Mouse (Mus musculus) splenic B cell, adult 2 months (primary cell): ENCODE results near the gene Crabp2.

ENCODE experiments used
- DNase-seq: peaks from one replicate; pipeline ENCODE4 v3.0.0-alpha.2; 2011; ENCODE audit warnings: low read depth, low spot score
- H3K27me3 ChIP-seq: 2 replicates; pipeline ENCODE4 v1.6.1; 2012; ENCODE audit warnings: mild to moderate bottlenecking, low read length, moderate library complexity, mixed read lengths; ENCODE audit not compliant: control insufficient read depth, poor library complexity, insufficient read depth, severe bottlenecking
- H3K36me3 ChIP-seq: 2 replicates; pipeline ENCODE4 v1.6.1; 2012; ENCODE audit warnings: mild to moderate bottlenecking, low read length, moderate library complexity, mixed read lengths; ENCODE audit not compliant: control insufficient read depth, poor library complexity, insufficient read depth, severe bottlenecking

Crabp2 gene

GRCm38 (mm10) chr3:87959371-87959770 is 10.9 kb downstream of the Crabp2 start:
- no peak for DNase-seq
- no peaks in the 10 kb centered on the region; the same call in 1 of the 2 replicates for H3K27me3 ChIP-seq
- no peaks in the 10 kb centered on the region for H3K36me3 ChIP-seq

DNA sequence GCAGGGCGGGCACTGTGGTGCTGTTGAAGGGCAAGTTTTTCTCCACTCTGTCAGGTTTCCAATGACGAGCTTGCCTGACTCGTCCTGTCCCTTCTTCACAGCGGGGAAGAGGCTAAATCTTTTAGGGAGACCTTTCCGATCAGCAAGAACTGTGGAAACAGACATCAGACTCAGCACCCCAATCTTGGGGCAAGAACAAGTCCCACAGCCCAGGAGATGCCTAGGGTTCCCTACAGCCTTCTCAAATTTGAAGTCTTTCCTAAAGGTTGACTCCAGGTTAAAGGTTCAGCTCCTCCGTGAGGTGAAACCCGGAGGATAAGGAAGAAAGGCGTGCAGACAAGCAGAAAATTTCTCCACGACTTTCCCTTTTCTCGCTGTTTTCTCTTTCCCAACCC is 11.7 kb downstream of the Crabp2 start:
- Histone ChIP-seq H3K36me3 (no peaks in the 10 kb centered on the region), H3K27me3 (no peaks in the 10 kb centered on the region; the same call in 1 of the 2 replicates)
- no peak for DNase-seq

DNA sequence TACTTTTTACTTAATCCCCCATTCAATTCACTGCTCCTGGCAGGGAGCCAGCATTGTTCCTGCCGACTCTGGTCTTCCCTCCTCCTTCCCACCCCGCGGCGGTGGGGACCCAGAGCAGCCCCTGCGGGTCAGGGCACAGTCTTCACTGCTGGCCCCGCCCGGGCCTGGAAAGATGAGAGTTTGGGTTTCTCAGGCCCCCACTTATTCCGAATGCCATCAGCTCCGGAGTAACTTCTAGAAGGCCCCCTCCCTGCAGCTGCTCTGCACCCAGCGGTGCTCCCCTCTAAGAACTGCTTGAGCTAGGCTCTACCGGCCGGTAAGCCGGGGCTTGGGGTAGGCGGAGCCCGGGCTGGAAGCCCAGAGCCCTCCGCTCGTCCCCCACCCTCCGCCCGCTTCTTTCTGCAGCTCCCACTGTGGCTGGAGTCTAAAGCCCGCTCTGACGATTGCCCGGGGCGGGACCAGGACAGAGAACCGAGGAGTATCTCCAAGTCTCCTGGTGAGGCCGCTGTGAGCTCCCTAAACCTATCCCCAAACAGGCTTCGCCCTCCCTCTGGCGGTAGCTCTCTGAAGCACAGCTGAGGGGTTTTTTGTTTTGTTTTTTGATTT is 12.2 kb downstream of the Crabp2 start:
- DNase-seq: peak; percentile 78
- H3K36me3 ChIP-seq: no peaks in the 10 kb centered on the region
- H3K27me3 ChIP-seq: no peaks in the 10 kb centered on the region; the same call in 1 of the 2 replicates

- peak; percentile 78 for DNase-seq
Measured at GRCm38 (mm10) chr3:87970184-87970938, 21.9 kb downstream of the Crabp2 start.

DNA sequence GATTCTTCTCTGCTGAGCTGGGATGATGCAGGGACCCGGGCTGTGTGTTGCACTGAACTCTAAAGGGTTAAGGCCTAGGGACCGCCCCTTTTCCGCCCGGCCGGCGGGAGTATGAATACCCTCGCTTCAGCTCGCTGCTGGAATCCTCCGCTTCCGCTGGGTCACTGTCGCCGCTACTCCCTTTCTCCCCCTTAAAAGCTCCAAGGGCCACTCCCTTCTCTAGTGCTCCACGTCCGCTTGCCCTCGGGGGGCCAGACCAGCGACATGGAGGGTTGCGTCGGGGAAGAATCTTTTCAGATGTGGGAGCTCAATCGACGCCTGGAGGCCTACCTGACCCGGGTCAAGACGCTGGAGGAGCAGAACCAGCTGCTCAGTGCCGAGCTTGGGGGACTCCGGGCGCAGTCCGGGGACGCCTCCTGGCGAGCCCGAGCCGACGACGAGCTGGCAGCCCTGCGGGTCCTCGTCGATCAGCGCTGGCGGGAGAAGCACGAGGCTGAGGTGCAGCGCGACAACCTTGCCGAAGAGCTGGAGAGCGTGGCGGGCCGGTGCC is 22.5 kb downstream of the Crabp2 start, which contains the start of gene Nes:
Gene Nes (plus strand): TSS at position 140 of the 550 bp plus-strand sequence.
- DNase-seq: no peak
- no peaks in the 10 kb centered on the region for H3K36me3 ChIP-seq
- H3K27me3 ChIP-seq: no peaks in the 10 kb centered on the region

More at GRCm38 (mm10) chr3:87970184-87970938, 21.9 kb downstream of the Crabp2 start:
- no peaks in the 10 kb centered on the region for H3K36me3 ChIP-seq
- H3K27me3 ChIP-seq: no peaks in the 10 kb centered on the region

DNA sequence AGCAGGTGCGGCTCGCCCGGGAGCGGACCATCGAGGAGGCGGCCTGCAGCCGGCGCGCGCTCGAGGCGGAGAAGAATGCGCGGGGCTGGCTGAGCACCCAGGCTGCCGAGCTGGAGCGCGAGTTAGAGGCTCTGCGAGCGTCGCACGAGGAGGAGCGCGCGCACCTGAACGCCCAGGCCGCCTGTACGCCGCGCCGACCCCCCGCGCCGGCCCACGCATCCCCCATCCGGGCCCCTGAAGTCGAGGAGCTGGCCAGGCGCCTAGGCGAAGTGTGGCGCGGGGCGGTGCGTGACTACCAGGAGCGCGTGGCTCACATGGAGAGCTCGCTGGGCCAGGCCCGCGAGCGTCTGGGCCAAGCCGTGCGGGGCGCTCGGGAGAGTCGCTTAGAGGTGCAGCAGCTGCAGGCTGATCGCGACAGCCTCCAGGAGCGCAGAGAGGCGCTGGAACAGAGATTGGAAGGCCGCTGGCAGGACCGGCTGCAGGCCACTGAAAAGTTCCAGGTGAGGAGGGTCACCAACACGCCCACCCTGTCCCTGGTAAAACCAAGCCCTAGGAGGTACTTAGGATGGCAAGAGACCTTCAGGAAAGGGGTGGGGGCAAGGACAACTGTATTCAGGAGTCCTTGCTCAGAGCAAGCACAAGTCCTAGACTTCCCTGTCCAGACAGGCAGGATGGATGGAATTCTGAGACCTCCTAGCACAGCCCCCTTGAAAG is 23.2 kb downstream of the Crabp2 start:
- Histone ChIP-seq H3K27me3 (no peaks in the 10 kb centered on the region), H3K36me3 (no peaks in the 10 kb centered on the region)
- no peak for DNase-seq

GRCm38 (mm10) chr3:87972203-87972664 is 23.8 kb downstream of the Crabp2 start:
- no peaks in the 10 kb centered on the region for H3K36me3 ChIP-seq
- H3K27me3 ChIP-seq: no peaks in the 10 kb centered on the region
- DNase-seq: no peak

DNA sequence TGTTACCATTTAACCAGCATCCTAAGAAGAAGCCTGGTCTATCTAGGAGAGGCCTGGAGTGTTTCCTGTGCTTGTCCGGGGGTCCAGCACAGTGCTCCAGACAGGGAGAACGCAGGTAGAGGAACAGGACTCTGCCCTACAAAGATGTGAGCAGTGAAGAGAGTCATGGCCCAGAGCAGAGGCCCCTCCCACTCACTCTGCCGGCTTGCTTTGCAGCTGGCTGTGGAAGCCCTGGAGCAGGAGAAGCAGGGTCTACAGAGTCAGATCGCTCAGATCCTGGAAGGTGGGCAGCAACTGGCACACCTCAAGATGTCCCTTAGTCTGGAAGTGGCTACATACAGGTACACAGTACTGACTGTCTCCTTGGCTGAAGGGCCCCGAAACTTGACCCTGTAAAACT is 24.3 kb downstream of the Crabp2 start:
- Histone ChIP-seq H3K27me3 (no peaks in the 10 kb centered on the region), H3K36me3 (no peaks in the 10 kb centered on the region)
- DNase-seq: no peak

GRCm38 (mm10) chr3:87973593-87974380 is 25.3 kb downstream of the Crabp2 start:
- Histone ChIP-seq H3K36me3 (no peaks in the 10 kb centered on the region), H3K27me3 (no peaks in the 10 kb centered on the region)
- no peak for DNase-seq

DNA sequence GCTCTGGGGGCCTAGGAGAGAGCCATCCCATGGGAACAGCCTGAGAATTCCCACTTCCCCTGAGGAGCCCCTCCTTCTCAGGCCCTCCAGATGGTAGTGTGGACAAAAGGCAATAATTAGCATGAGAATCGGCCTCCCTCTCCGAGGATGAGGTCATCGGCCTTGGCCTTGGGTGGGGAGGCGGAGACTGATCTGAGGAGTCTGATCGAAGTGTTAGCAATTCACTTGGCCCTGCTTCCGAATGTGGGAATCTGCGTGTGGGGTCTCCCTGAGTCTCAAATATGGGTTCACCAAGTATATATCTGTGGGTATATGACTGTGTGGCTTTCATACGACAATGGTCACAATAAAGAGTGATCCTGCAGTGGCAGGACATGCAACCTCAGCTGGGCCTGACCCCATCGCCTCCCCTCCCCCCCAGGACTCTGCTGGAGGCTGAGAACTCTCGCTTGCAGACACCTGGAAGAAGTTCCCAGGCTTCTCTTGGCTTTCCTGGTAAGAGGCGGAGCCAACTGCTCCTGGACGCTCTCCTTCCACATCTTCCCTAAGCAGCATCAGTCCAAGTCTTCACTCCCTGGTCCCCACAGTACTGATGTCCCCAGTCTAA is 26.0 kb downstream of the Crabp2 start:
- H3K36me3 ChIP-seq: no peaks in the 10 kb centered on the region
- DNase-seq: no peak

GRCm38 (mm10) chr3:87979493-87979892 is 31.0 kb downstream of the Crabp2 start:
- Histone ChIP-seq H3K27me3 (no peaks in the 10 kb centered on the region), H3K36me3 (no peaks in the 10 kb centered on the region)
- DNase-seq: no peak

More for the DNA sequence above, 26.0 kb downstream of the Crabp2 start:
- no peaks in the 10 kb centered on the region for H3K27me3 ChIP-seq

- no peaks in the 10 kb centered on the region for H3K36me3 ChIP-seq
Measured at GRCm38 (mm10) chr3:87980085-87980484, 31.6 kb downstream of the Crabp2 start.

DNA sequence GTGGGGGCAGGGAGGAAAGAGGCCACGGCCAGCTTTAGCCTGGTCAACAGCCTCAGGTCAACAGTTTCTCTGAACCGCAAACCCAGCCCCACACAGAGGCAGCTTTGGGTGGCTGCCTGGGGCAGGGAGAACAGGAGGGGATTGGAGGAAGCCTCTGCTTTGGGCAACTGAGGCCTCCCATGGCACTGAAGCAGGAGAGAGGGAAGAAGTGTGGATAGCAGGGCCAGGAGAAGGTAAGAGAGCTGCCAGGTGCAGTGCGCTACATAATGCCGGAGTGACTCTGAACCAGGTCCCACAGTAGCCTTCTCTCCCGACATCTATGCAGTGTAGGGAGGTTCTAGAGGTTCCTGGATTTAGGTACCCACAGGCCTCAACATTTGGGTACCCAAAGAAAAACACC is 32.3 kb downstream of the Crabp2 start:
- Histone ChIP-seq H3K36me3 (no peaks in the 10 kb centered on the region), H3K27me3 (no peaks in the 10 kb centered on the region)
- no peak for DNase-seq

More at GRCm38 (mm10) chr3:87980085-87980484, 31.6 kb downstream of the Crabp2 start:
- no peaks in the 10 kb centered on the region for H3K27me3 ChIP-seq
- DNase-seq: no peak
